ENCODE assay signal across 24 mouse cellular contexts in the genomic region with DNA sequence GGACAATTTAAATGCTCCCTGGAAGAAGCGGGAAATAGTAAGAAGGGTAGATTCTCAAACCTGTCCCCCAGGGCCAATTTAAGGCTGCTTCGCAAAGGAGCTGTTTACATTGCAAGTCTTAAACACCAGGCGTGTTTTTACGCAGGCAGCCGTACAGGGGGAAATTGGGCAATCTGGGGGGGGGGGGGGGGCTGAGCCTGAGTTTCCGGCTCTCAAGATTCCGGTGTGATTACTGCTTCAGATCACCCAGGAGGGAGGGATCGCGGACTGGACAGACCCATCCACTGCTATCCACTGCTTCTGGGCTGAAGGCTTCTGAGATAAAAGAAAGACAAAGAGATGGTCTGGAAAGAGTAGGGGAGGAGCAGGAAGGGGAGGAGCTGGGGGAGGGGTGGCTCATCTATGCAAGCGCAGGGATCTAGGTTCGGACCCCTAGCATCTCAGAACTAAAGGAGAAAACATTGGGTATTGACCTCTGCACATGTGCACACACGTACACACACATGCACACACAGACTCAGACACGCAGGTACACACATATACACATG. TPM values are rescaled to one million over a fixed set of nuclear protein-coding genes. Genes with fewer than 3 reads are reported as not detected.
DNase-seq lines count a peak whose midpoint lies in the region; ATAC-seq and TF ChIP-seq lines count a peak whose summit lies in the region.
"Had no signal": no experiment of that assay in that cellular context is flagged by ENCODE, and none has a peak within 500 bp of the region (broad histone marks: within the 10 kb centered on the region; RNA-seq: fewer than 3 reads in every experiment).

No protein-coding gene starts in this region.

- H3K4me3 ChIP-seq in embryonic facial prominence, embryonic 14.5 days (ENCODE audit: low read depth, low read length) = no peak overlapping the region
- H3K4me3 ChIP-seq in embryonic facial prominence, embryonic 10.5 days = no peak overlapping the region
- H3K4me3 ChIP-seq in lung, postnatal 0 days (ENCODE audit: low read depth, low read length) = no peak overlapping the region
- H3K4me3 ChIP-seq: embryonic facial prominence, embryonic 15.5 days; heart, embryonic 10.5 days; layer of hippocampus, adult 2 months; limb, embryonic 12.5 days; liver, embryonic 12.5 days; megakaryocyte, embryonic 14.5 days had no signal

- peak; percentile 45 for DNase-seq in embryonic facial prominence, embryonic 14.5 days (ENCODE audit: low spot score)
- no peak for DNase-seq in embryonic facial prominence, embryonic 10.5 days (ENCODE audit: low spot score)
- DNase-seq in lung, postnatal 0 days (ENCODE audit: low spot score) = peak; percentile 53
- no peak for DNase-seq in lung, postnatal 4 days
- peak; percentile 84 for DNase-seq in ES-CJ7 (ENCODE audit: low read depth, low spot score)
- no peak for DNase-seq in gastrocnemius, adult 8-10 months (ENCODE audit: low spot score in 2 of 2)
- no peak for DNase-seq in thymus, postnatal 0 days (ENCODE audit: low spot score)
- DNase-seq: adrenal gland, postnatal 36 days; cerebellum, adult 18-20 months; cerebellum, postnatal 14 days; embryo, embryonic 11 days; kidney, postnatal 25 days; layer of hippocampus, postnatal 36 days; lung, embryonic 14.5 days; midbrain, embryonic 14.5 days; thymus, postnatal 14 days had no signal

- no peaks in the 10 kb centered on the region for H3K9me3 ChIP-seq in embryonic facial prominence, embryonic 14.5 days (ENCODE audit: control insufficient read depth, low read length)
- H3K9me3 ChIP-seq in embryonic facial prominence, embryonic 10.5 days = no peaks in the 10 kb centered on the region
- no peaks in the 10 kb centered on the region for H3K9me3 ChIP-seq in lung, postnatal 0 days (ENCODE audit: low read length)
- H3K9me3 ChIP-seq: embryonic facial prominence, embryonic 15.5 days; heart, embryonic 10.5 days; limb, embryonic 12.5 days; liver, embryonic 12.5 days; megakaryocyte, embryonic 14.5 days had no signal

- WGBS in embryonic facial prominence, embryonic 14.5 days = 62% methylated on average over 12 of the region's 13 CpGs
- WGBS in embryonic facial prominence, embryonic 10.5 days = 75% methylated on average over 13 of the region's 13 CpGs
- 48% methylated on average over 13 of the region's 13 CpGs for WGBS in lung, postnatal 0 days

- H3K27me3 ChIP-seq in embryonic facial prominence, embryonic 14.5 days (replicated peaks; ENCODE audit: control insufficient read depth, insufficient read depth, low read length) = no peaks in the 10 kb centered on the region
- no peaks in the 10 kb centered on the region for H3K27me3 ChIP-seq in embryonic facial prominence, embryonic 10.5 days (replicated peaks; ENCODE audit: low read depth, poor library complexity, severe bottlenecking)
- H3K27me3 ChIP-seq in lung, postnatal 0 days (replicated peaks; ENCODE audit: insufficient read depth, low read length) = no peaks in the 10 kb centered on the region
- H3K27me3 ChIP-seq: embryonic facial prominence, embryonic 15.5 days; limb, embryonic 12.5 days; liver, embryonic 12.5 days; megakaryocyte, embryonic 14.5 days had no signal

- no peak for ATAC-seq in embryonic facial prominence, embryonic 14.5 days (ENCODE audit: low read depth)
- peak; percentile 61 for ATAC-seq in lung, postnatal 0 days
- ATAC-seq in granulocyte monocyte progenitor cell, adult 5-6 weeks (replicated peaks; ENCODE audit: poor library complexity, severe bottlenecking) = peak; percentile 40; the same call in 1 of the 2 replicates
- ATAC-seq: intestine, postnatal 0 days; liver, embryonic 12.5 days had no signal

- no peak for TF ChIP-seq CTCF in lung, postnatal 0 days (IDR thresholded peaks at IDR 0.05)

- no peak; the same call in 1 of the 2 replicates for TF ChIP-seq EP300 in lung, postnatal 0 days (IDR thresholded peaks at IDR 0.05)

- no peak overlapping the region for H3K27ac ChIP-seq in embryonic facial prominence, embryonic 14.5 days (replicated peaks; ENCODE audit: low read depth, low read length)
- H3K27ac ChIP-seq in embryonic facial prominence, embryonic 10.5 days (replicated peaks) = no peak overlapping the region; the same call in 1 of the 2 replicates
- no peak overlapping the region for H3K27ac ChIP-seq in lung, postnatal 0 days (ENCODE audit: low read length)
- H3K27ac ChIP-seq: embryonic facial prominence, embryonic 15.5 days; heart, embryonic 10.5 days; layer of hippocampus, adult 2 months; limb, embryonic 12.5 days; liver, embryonic 12.5 days had no signal

- H3K4me2 ChIP-seq in embryonic facial prominence, embryonic 14.5 days (ENCODE audit: low read depth, low read length) = no peak overlapping the region
- no peak overlapping the region for H3K4me2 ChIP-seq in lung, postnatal 0 days (replicated peaks; ENCODE audit: low read depth, low read length)
- H3K4me2 ChIP-seq: embryonic facial prominence, embryonic 15.5 days; limb, embryonic 12.5 days; liver, embryonic 12.5 days; lung, embryonic 14.5 days had no signal

- peaks cover 11% of the 10 kb centered on the region for H3K4me1 ChIP-seq in embryonic facial prominence, embryonic 14.5 days (ENCODE audit: control insufficient read depth, insufficient read depth, low read length)
- H3K4me1 ChIP-seq in embryonic facial prominence, embryonic 10.5 days = peaks cover 26% of the 10 kb centered on the region
- peaks cover 9% of the 10 kb centered on the region for H3K4me1 ChIP-seq in lung, postnatal 0 days (ENCODE audit: insufficient read depth, low read depth, low read length)

- H3K9ac ChIP-seq in embryonic facial prominence, embryonic 14.5 days (ENCODE audit: low read depth, low read length) = no peak overlapping the region
- H3K9ac ChIP-seq in lung, postnatal 0 days (replicated peaks; ENCODE audit: low read depth) = no peak overlapping the region
- H3K9ac ChIP-seq: embryonic facial prominence, embryonic 15.5 days; limb, embryonic 12.5 days; liver, embryonic 12.5 days; lung, embryonic 14.5 days had no signal

- no peaks in the 10 kb centered on the region for H3K36me3 ChIP-seq in embryonic facial prominence, embryonic 14.5 days (ENCODE audit: control insufficient read depth, insufficient read depth, low read length)
- H3K36me3 ChIP-seq in embryonic facial prominence, embryonic 10.5 days (replicated peaks) = no peaks in the 10 kb centered on the region
- H3K36me3 ChIP-seq in lung, postnatal 0 days (ENCODE audit: insufficient read depth, low read length) = no peaks in the 10 kb centered on the region
- H3K36me3 ChIP-seq: embryonic facial prominence, embryonic 15.5 days; heart, embryonic 10.5 days; limb, embryonic 12.5 days; liver, embryonic 12.5 days had no signal

RNA-seq across cellular contexts. Expression of a gene that starts 47.7 kb away (rescaled TPM):
- polyA plus RNA-seq in embryonic facial prominence, embryonic 14.5 days (2014; fragmentation: Nextera tagmentation; extraction: Ambion mirVana) = 3.6 and 3.9 TPM in 2 replicates
- 3.9 and 4.2 TPM in 2 replicates for polyA plus RNA-seq in embryonic facial prominence, embryonic 10.5 days (2016; fragmentation: Nextera tagmentation; extraction: Ambion mirVana)
- 4.0 and 4.4 TPM in 2 replicates for polyA plus RNA-seq in lung, postnatal 0 days (2015; fragmentation: Nextera tagmentation; extraction: Ambion mirVana)
- 43.1 and 67.6 TPM in 2 replicates for total RNA-seq in granulocyte monocyte progenitor cell, adult 5-6 weeks (2014; fragmentation: Nextera tagmentation)
- total RNA-seq in granulocyte monocyte progenitor cell, adult 5-6 weeks (2017) = 29.8 and 36.0 TPM in 2 replicates
- total RNA-seq in gastrocnemius, adult 8-10 months (2022) = 1 to 10 TPM; 5.9 to 7.5 (median 6.7) TPM
- 5.8 and 6.9 TPM in 2 replicates for polyA plus RNA-seq in thymus, postnatal 0 days (2015; fragmentation: Nextera tagmentation; extraction: Ambion mirVana)

Comparison
In these comparisons a context has a peak if more than half of its experiments do, and no peak if none do; other contexts are left out.
1. DNase-seq: peak in embryonic facial prominence, embryonic 14.5 days (single experiment), lung, postnatal 0 days (single experiment) and ES-CJ7 (single experiment); none in embryonic facial prominence, embryonic 10.5 days (single experiment), lung, postnatal 4 days (0 of 2), gastrocnemius, adult 8-10 months (0 of 2) and thymus, postnatal 0 days (single experiment).